Mouse (Mus musculus): ENCODE results near the gene Siae.
A peak's percentile ranks its signal among the peaks of the same experiment; 100 is the strongest.

Siae gene

DNA sequence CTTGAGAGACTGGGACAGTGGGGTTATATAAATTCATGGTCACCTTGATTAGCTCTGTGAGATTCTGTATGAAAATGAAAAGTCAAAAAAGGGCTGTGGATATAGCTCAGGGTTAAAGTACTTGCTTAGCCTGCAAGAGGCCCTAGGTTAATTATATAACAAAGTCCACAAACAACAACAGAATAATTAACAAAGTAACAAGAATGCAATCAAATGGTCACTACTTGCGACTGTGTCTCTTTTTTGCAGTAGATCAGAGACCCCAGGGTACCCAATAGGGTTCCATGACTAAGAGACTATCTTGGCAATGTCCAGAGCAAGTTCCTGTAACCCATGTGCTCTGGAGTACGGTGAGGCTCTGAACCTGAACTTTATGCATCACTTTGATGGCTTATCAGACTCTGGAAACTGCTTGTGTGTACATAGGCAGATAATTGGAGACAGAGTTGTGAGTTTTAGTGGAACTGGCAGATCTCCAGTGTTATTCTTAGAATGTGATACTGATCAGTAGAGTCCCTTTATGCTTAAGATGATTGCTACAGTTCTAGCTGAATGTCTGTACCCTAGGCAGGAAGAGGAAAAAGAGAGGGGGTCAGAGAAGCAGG, 13.8 kb downstream of the Siae start:
- DNase-seq (ENCODE audit: low spot score in 2 of 2), result no peak

DNA sequence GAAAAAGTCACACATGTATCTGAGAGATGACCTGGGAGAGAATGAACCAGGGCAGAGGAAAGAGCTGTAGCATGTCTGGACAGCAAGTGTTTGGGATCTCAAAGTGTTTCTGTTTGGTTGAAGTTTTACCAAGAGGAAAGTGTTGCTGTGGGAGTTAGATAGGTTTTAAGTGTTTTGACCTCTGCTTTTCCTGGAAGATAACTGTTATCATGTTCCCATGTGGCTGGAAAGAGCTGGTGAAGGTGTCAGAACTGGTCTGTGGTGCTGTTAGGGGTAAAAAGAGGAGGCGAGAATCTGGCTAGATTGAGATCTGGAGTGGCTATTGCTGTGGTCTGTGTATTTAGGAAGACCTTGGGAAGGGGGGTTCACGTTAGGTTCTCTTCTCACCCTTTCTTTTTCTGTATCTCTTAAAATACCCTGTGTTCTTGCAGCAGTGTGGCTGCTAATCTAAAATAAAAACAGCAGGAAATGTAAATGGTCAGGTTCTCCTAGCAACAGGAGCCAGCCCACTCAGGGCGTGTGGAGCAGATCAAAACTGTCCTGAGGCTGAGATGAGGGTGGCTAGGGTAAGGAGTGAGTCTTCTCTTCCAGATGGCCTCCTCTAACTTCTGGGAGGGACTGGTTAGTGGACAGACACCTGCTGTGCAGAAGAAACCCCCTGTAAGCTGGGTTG, 16.8 kb downstream of the Siae start:
- DNase-seq (ENCODE audit: low spot score in 2 of 2), result no peak

DNA sequence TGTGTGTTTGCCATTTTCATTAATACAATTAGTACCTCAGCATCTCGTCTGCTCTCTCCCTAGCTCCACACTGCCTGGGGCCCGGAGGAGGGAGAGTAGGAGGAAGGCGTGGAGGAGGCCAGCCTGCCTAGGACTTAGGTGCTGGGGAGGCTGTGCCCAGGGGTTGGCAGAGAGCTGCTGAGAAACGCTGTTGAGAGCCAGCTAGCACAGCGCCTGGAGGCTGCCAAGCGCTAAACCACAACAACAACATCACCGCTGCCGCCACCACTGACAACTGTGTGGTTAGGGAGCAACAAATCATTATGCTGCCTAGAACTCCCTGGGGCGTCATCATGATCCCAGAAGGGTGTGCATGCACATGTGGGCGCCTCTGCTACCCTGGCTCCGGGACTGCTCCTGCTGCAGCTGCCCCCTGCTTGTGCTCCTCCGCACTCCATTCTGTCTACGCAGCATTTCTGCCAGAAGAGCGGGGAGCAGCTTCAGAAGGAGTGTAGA, 21.0 kb downstream of the Siae start:
- no peak for DNase-seq (ENCODE audit: low spot score in 2 of 2)

DNA sequence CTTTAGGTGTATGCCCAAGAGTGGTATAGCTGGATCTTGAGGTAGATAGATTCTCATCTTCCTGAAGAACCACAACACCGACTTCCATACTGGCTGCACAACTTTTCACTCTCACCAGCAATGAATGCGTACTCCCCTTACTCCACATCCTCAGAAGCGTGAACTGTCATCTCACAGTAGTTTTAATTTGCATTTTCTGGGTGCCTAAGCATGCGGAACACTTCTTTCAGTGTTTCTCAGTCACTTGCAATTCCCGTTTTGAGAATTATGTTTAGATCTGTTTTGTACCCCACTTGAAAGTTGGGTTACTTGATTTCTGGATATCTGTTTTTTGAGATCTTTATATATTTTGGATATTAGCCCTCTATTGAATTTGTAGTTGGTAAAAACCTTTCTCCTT, 28.1 kb downstream of the Siae start:
- no peak for DNase-seq (ENCODE audit: low spot score in 2 of 2)

DNA sequence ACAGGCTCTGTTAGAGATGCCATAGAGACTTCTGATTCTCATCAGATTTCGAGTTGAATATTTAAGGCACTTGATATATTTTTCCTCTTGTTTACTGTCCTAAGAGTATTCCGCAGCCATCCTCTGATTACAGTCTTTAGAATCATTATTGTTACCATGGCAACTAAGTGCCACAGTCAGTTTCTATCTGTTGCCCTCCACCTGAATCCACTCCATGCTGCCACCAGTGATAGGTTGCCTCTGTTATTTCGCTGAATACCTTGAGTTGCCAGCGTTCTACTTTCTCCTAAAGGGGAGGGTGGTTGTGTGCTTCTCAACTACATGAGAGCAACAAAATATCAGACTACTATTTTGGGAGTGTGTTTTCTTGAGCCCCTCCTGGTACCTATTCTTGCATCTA, 31.2 kb downstream of the Siae start:
- no peak for DNase-seq (ENCODE audit: low spot score in 2 of 2)

DNA sequence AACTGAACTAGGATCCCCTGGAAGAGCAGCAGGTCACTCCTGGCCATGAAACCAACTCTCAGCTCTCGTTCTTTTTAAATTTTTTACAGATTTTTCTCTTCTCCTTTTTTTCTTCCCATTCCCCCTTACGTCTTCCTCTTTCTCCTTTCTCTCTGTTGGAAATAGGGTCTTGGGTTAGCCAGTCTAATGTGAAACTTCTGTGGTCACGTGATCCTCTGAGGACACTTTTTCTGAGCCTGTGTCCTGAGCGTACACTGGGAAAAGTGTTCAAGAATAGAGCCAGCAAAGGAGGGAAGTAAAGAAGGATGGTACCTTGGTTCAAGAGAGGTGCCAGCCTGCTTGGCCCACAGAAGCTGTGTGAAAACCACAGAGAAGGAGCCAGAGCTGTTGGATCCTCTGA, 34.9 kb downstream of the Siae start:
- DNase-seq (ENCODE audit: low spot score in 2 of 2), result no peak

DNA sequence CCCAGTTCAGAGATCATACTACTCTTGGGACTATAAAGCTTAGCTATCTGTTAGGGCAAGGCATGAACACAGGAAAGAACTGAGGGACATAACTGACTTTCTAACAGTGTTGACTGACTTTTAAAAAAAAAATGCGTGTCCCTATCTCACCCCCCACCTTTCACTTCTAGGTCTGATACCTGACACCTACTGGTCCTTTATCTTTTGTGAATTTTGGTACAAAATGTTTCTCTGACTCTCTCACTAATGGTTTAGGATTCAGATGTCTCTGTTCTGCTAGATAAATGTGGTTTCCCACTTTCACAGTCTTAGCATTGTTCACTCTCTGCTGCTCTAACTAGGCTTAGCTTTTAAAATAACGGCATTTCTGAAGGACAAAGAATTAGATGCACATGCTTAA, 36.5 kb downstream of the Siae start:
- DNase-seq (ENCODE audit: low spot score in 2 of 2), result no peak

DNA sequence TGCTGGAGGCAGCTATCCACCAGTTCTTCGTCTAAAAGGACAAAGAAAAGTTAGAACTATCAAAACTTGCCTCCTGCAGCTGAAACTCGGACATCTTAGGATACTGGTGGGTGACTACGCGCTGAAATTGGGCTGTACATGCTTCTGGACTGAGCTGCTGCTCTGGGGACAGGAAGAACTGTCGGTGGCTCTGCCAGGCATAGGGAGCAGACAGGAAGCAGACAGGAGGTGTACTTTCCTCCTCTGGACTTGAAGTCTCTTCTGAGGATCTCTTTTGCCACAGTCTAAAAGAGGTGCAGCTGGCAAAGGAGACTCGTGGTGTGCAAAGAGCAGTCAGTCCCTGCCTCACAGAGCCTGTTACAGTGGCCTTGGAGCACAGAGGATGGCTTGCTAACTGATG, 37.1 kb downstream of the Siae start:
- DNase-seq (ENCODE audit: low spot score in 2 of 2), result no peak

DNA sequence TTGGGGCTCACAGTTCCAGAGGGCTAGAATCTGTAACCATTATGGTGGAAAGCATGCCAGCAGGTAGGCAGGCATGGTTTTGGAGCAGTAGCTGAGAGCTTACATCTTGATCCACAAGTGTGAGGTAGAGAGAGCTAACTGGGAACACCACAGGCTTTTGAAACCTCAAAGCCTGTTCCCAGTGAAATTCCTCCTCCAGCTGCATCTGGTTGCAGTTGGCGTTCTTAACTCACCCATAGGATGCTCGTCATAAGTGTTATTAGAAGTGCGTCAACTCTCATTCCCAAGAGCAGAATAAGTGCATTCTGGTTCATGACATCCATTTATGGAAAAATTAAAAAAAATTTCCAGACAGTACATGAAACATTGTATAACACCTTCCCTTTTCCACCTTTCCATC, 38.2 kb downstream of the Siae start:
- DNase-seq (ENCODE audit: low spot score in 2 of 2), result no peak

DNA sequence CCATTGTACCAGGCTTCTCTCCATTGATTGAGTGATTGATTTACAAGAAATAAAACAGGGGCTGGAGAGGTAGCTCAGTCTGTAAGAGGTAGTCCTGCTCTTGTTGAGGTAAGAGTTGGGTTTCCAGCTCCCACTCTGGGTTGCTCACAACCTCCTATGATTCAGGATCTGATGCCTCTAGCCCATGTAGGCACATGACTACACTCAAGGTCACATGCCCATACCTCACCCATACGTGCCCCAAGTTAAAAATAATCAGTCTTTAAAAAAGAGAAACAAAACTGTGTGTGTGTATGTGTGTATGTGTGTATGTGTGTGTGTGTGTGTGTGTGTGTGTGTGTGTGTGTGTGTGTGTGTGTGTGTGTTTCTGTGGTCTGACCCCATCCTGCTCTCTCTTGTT, 40.1 kb downstream of the Siae start:
- DNase-seq (ENCODE audit: low spot score in 2 of 2), result no peak

DNA sequence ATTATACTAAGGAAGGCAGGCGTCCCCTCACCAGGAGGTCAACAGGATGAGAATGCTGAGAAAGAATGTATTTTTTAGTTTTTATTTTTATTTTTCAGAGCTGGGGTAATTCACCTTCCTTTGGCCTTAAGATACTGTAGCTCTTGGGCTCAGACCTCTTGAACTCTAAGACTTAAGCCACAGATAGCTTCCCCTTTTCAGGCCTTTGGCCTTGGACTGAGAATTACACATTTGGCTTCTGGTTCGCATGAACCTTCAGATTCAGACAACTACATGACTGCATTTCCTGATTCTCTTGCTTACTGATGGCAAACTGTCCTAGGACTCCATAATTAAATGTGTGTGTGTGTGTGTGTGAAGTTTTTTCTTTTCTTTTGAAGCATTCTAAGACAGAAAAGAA, 43.1 kb downstream of the Siae start:
- no peak for DNase-seq (ENCODE audit: low spot score in 2 of 2)

DNA sequence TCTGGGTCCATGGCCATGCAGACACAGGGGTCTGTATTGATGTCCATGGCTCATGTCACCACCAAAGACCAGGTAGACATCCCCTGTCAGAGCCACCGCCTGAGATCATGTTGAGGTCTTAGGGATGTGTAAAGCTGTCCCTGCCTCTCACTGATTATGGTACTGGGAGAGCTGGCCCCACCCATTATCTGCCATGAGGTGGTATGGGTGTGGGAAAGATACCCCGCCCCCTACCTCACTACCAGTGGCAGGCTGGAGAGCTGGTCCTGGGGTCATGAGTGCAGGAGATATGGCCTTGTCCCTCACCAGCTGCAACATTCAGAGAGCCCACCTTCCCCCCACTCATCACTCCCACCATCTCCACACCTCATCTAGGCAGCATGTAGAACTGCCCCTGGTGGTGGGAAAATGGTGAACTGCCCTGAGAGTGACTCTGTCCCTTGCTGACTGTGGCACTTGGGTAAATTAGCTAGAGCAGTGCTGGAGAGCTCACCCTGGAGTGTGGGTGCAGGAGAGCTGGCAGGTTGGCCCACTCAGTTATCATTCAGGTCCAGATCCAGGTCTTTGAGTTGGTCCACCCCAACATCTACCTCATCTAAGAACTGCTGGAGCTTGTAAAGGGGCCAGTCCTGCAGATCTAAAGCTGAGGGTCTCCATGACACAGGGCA, 45.2 kb downstream of the Siae start:
- no peak for DNase-seq (ENCODE audit: low spot score in 2 of 2)

DNA sequence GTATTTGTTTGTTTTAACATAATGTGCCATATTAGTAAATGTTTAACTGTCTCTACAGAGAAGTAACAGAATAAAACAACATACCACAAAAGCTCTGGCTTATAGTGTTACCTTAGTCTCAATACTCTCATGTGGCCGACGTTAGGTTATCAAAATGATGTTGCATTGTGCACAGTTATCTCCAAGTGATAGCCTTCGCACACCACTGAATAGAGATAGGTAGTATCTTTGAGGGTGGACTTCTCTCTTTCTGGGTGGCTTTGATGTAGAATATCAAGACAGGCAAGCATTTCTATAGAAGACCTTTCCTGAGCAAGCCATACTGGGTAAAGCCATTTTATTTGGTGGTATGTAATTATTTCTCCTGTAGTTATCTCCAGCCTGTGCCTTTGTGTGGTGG, 49.6 kb downstream of the Siae start:
- no peak for DNase-seq (ENCODE audit: low spot score in 2 of 2)

DNA sequence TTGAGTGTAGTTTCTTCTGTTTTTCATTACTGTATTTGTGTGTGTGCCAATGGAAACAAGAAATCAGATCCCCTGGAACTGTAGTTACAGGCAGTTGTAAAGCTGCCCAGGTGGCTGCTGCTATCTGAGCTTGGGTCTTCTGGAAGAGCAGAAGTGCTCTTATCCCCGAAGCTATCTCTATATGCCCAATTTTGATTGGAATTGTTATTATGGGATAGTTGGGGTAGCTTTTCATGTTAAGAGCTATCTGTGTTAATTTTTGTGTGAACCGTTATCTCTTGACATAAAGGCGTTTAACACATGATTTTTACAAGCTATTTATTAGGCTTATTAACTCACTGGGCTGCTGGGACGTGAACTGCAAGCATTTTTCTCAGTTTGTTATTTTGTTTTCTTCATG, 54.1 kb downstream of the Siae start:
- no peak for DNase-seq (ENCODE audit: low spot score in 2 of 2)

DNA sequence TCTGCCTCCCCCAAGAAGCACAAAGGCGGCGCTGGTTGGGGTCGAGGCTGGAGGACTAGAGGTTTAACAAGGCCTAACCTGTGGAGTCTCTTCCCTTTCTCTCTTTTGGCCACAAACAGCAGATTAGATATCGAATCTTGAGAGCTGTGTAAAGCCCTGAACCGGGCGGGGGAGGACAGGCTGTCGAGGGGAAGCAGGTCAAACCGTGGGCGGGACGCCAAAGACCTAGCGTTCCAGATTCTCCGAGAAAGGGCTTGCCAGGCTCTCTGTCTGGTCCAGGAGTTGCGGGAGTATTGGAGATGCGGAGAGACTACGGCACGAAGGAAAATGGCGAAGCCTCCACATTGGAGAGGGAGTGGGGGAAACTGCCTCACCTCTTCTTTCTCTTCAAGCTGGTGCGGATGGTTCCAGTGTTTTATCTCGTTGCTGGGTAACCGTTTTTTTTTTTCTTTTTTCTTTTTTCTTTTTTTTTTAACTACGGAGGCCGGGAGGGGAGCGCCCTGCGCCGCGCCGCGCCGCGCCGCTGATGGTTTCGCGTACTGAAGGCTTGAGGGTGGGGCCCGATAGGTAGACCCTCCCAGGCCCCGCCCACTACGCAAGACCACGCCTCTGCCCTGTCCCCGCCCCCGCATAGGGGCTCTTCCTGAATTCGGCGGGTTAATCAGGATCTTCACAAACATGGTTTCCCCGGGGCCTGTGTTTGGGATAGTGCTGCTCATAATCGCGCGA, 57.8 kb downstream of the Siae start, which contains the start of gene Spa17:
Gene Spa17 (minus strand): TSS at position 541 of the 729 bp plus-strand sequence.
- peak; percentile 86 to 90 for DNase-seq (ENCODE audit: low spot score in 2 of 2)

DNA sequence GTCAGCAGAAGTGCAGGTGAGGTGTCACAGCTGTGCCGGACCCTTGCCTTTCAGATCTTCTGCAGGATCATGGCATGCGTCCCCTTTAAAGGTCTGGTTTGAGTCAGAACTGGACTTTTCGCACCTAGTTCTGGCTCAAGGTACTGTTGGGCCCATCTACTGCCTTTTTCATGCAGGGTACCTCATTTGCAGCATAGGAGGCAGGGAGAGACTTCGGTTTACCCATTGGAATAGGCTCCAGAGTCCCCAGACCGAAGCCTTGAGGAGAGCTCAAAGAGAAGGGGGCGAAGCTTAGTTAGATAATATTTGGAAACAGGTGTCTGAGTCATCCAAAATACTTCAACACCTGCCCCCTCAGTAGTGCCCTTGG, 58.4 kb downstream of the Siae start:
- DNase-seq (ENCODE audit: low spot score in 2 of 2), result no peak

DNA sequence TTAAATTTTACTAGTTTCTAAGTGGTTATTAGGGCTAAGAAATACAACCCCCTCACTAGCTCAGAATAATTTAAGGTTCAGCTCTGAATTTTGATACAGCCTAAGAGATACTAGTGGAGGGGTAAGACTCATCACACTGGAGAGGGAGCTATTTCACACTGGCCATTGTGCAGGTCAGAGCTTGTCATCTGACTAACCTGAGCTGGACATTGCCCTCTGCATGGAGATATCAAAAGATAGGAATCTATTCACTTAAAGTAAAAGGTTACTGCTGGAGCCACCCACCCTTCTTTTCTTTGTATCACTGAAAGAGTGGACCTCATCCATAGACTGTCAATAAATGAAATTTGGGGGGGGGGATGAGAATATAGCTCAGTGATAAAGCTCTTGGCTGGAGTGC, 58.8 kb downstream of the Siae start:
- no peak for DNase-seq (ENCODE audit: low spot score in 2 of 2)

DNA sequence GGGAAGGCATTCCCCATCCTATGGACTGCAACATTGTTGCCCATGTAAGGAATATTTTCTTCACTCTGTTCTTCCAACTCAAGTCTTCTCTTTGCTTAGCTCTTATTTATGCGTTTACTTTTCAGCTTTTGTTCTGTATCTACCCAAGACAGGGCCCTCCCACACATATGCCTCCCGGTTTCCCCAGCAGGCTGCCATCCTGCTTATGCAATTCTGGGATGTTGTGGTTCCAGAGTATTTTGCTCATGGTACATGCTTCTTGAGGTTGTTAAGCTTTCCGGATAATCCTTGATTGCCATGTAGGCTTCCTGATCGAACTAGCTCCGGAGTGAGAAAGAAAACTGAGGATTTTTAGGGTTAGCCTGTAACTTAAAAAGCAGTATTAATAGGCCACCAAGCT, 59.7 kb downstream of the Siae start:
- no peak for DNase-seq (ENCODE audit: low spot score in 2 of 2)

DNA sequence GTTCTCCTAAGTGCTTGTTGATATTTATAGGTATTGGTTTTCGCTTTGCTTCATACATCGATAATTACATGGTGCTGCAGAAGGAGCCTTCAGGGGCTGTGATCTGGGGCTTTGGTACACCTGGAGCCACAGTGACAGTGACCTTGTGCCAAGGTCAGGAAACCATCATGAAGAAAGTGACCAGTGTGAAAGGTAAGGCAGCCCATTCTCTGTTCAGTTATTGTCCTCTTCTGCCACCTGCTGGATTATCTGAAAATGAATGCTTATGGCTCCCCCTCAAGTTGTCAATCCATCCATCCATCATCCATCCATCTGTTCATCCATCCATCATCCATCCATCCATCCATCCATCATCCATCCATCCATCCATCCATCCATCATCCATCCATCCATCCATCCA, 61.3 kb downstream of the Siae start:
- DNase-seq (ENCODE audit: low spot score in 2 of 2), result peak in 1 of 2 experiments; percentile 34

DNA sequence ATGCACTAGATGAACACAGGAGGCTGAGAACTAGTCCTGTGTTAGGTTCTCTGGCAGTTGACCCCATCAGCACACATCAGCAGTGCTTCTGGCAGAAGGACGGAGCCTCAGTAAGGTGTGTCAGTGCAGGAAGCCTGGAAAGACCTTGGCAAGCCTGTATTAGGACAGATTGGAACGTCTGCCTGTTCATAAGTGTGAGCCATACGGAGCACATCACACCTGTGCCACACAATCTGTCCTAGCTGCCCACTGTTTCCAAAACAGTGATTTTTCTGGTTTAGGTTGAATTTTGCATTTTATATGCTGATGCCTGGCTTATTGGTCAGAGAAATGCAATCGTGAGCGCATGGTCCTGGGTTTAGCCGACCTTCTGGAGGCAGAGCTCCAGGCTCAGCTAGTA, 65.8 kb downstream of the Siae start:
- DNase-seq (ENCODE audit: low spot score in 2 of 2), result no peak

DNA sequence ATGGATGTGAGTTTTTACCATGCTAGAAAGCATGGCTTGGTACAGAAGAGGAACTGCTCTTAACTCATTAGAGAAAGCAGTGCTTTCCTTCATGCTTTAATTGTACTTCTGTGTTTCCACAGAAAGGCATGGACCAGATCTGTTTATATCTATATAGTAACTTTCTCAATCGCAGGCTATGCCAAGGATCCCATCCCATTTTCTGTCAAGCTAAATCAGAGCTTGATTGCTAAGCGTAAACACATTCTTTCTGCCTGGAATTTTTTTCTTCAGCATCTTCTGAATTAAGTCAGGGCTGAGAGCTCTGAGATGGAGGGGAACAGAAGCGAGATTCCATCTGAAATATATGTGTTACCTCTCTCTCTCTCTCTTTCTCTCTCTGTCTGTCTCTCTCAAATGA, 68.5 kb downstream of the Siae start:
- DNase-seq (ENCODE audit: low spot score in 2 of 2), result no peak

DNA sequence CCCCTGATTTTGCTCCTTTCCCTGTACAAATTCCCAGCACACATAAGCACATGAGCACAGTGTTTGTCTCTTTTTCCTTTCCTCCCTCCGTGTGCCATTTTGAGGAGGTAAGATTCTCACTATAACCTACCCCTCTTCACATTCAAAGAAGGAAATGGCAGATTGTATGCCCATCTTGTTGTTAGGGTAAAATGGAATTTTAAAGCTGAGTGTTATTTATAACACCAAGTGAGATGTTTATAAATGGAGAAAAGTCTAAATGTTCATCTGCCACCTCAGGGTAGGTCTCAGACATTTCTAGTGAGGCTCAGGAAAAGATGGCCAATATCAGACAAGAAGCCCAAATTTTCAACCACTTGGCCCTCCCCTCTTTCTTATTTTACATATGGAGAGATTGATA, 69.0 kb downstream of the Siae start:
- DNase-seq (ENCODE audit: low spot score in 2 of 2), result no peak

DNA sequence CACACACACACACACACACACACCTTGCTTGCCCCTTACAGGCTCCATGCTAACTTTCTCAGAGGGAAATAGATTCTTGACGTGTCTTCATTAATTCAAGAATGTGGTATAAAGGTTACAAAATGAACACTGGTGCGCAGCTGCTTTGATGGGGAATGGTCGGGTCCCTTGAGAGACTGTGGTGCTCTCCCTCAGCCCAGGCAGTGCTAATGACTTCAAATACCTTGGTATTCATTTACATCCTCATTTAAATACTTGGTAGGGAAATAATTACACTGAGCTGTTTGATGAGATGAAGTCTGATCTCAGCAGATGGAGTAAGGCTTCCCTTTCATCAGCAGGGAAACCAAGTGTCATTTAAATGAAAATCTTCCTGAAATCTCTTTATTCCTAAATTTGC, 69.6 kb downstream of the Siae start:
- DNase-seq (ENCODE audit: low spot score in 2 of 2), result no peak

Data from heart, adult 9 months (tissue).